Mouse (Mus musculus): Measurements from ENCODE around the gene Gm49486. TPM values are rescaled to one million over a fixed set of nuclear protein-coding genes. Genes with fewer than 3 reads are reported as not detected.

Gene Gm49486
- polyA plus RNA-seq, 1 experiment from 2014 or later, result 0.30 TPM

DNA sequence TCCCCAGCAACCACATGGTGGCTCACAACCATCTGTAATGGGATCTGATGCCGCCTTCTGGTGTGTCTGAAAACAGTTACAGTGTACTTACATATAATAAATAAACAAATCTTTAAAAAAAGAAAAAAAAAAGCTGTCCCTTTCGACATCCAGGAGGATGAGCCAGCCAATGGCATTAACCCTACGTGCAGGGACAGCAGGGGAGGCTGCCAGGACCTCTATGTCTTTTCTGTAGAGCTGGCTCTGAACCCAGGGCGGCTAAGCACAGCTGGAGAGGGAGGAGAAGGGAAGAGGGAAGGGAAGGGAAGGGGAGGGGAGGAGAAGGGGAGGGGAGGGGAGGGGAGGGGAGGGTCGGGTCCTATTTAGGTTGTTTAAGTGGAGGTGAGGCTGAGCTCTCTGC lies 75.6 kb downstream of the Gm49486 start:
- H3K4me1 ChIP-seq (replicated peaks; ENCODE audit: control insufficient read depth, insufficient read depth, low read length), result no peaks in the 10 kb centered on the region
- TF ChIP-seq CTCF (IDR thresholded peaks at IDR 0.05; ENCODE audit: low read depth), result no peak
- 69% methylated on average over 4 of the region's 5 CpGs for WGBS
- no peak for ATAC-seq
- H3K9ac ChIP-seq (ENCODE audit: low read depth, low read length), result no peak overlapping the region
- H3K27ac ChIP-seq (ENCODE audit: low read depth, low read length), result no peak overlapping the region
- H3K4me2 ChIP-seq (replicated peaks; ENCODE audit: low read depth), result no peak overlapping the region
- H3K9me3 ChIP-seq (ENCODE audit: control insufficient read depth), result no peaks in the 10 kb centered on the region
- H3K36me3 ChIP-seq (ENCODE audit: control insufficient read depth, insufficient read depth), result peaks cover 54% of the 10 kb centered on the region
- no peaks in the 10 kb centered on the region for H3K27me3 ChIP-seq (replicated peaks; ENCODE audit: control insufficient read depth, insufficient read depth, low read length)
- H3K4me3 ChIP-seq (ENCODE audit: low read depth, low read length), result no peak overlapping the region

DNA sequence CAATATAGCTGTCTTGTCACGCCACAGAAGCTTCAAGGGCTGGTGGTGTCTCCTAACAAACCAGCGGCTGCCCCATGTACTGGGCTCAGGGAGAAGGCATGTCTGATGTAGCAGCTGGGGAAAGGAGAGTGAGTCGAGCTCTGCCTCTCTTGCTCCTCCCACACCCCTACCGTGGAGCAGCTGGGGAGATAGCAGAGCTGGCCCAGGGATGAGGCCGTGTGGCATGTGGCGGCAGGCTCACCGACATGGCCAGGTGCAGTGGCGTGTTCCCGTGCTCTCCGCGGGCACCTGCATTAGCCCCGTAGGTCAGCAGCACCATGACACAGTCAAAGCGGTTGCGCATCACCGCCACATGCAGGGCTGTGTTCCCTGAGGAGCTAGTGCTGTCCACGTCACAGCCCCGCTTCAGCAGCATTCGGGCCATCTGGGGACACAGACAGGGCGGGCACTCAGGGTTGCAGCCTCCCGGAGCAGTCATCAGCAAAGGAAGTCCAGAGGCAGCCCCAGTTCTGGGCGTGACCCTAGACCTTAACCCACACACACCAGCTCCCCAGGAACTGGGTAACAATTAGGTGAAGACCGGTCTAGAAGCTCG lies 76.9 kb downstream of the Gm49486 start:
- TF ChIP-seq CTCF (IDR thresholded peaks at IDR 0.05; ENCODE audit: low read depth), result no peak
- no peak overlapping the region for H3K9ac ChIP-seq (ENCODE audit: low read depth, low read length)
- no peak overlapping the region for H3K4me3 ChIP-seq (ENCODE audit: low read depth, low read length)
- no peaks in the 10 kb centered on the region for H3K27me3 ChIP-seq (replicated peaks; ENCODE audit: control insufficient read depth, insufficient read depth, low read length)
- no peak overlapping the region for H3K4me2 ChIP-seq (replicated peaks; ENCODE audit: low read depth)
- H3K27ac ChIP-seq (ENCODE audit: low read depth, low read length), result no peak overlapping the region
- peaks cover 55% of the 10 kb centered on the region; the same call in 1 of the 2 replicates for H3K36me3 ChIP-seq (ENCODE audit: control insufficient read depth, insufficient read depth)
- H3K9me3 ChIP-seq (ENCODE audit: control insufficient read depth), result no peaks in the 10 kb centered on the region
- no peaks in the 10 kb centered on the region for H3K4me1 ChIP-seq (replicated peaks; ENCODE audit: control insufficient read depth, insufficient read depth, low read length)
- 0 out of 2 replicates have a peak, but pooled peaks have one; percentile 19 for ATAC-seq
- WGBS, result 77% methylated on average over 23 of the region's 23 CpGs

Other genes starting within 250 kb of the Gm49486 start
- 298 and 319 TPM in 2 replicates for gene H1f0, start 200.9 kb upstream of the Gm49486 start, polyA plus RNA-seq (2015; fragmentation: Nextera tagmentation; extraction: Ambion mirVana)
- 2.2 and 2.6 TPM in 2 replicates for gene Galr3, start 187.5 kb upstream of the Gm49486 start, polyA plus RNA-seq (2015; fragmentation: Nextera tagmentation; extraction: Ambion mirVana)
- gene Ankrd54, start 166.5 kb upstream of the Gm49486 start, polyA plus RNA-seq (2015; fragmentation: Nextera tagmentation; extraction: Ambion mirVana), result 44.1 and 48.8 TPM in 2 replicates
- gene Eif3l, start 154.2 kb upstream of the Gm49486 start, polyA plus RNA-seq (2015; fragmentation: Nextera tagmentation; extraction: Ambion mirVana), result 97.0 and 100 TPM in 2 replicates
- gene Micall1, start 120.5 kb upstream of the Gm49486 start, polyA plus RNA-seq (2015; fragmentation: Nextera tagmentation; extraction: Ambion mirVana), result 3.7 and 5.0 TPM in 2 replicates
- 256 and 266 TPM in 2 replicates for gene Polr2f, start 88.4 kb upstream of the Gm49486 start, polyA plus RNA-seq (2015; fragmentation: Nextera tagmentation; extraction: Ambion mirVana)
- 4.2 and 5.2 TPM in 2 replicates for gene 1700088E04Rik, start 88.1 kb upstream of the Gm49486 start, polyA plus RNA-seq (2015; fragmentation: Nextera tagmentation; extraction: Ambion mirVana)
- 2.8 and 3.5 TPM in 2 replicates for gene Sox10, start 64.2 kb upstream of the Gm49486 start, polyA plus RNA-seq (2015; fragmentation: Nextera tagmentation; extraction: Ambion mirVana)
- gene Pick1, start 218 bp upstream of the Gm49486 start, polyA plus RNA-seq (2015; fragmentation: Nextera tagmentation; extraction: Ambion mirVana), result 21.9 and 24.6 TPM in 2 replicates
- gene Slc16a8, start 25.4 kb downstream of the Gm49486 start, polyA plus RNA-seq (2015; fragmentation: Nextera tagmentation; extraction: Ambion mirVana), result 0.12 TPM in 1 of 2 replicates, not detected in the other
- 19.3 and 21.3 TPM in 2 replicates for gene Baiap2l2, start 56.1 kb downstream of the Gm49486 start, polyA plus RNA-seq (2015; fragmentation: Nextera tagmentation; extraction: Ambion mirVana)
- 17.4 and 22.1 TPM in 2 replicates for gene Pla2g6, start 99.0 kb downstream of the Gm49486 start, polyA plus RNA-seq (2015; fragmentation: Nextera tagmentation; extraction: Ambion mirVana)
- gene Maff, start 117.2 kb downstream of the Gm49486 start, polyA plus RNA-seq (2015; fragmentation: Nextera tagmentation; extraction: Ambion mirVana), result 6.6 and 8.8 TPM in 2 replicates
- 32.7 and 34.1 TPM in 2 replicates for gene Tmem184b, start 174.2 kb downstream of the Gm49486 start, polyA plus RNA-seq (2015; fragmentation: Nextera tagmentation; extraction: Ambion mirVana)
- 18.2 and 25.7 TPM in 2 replicates for gene Csnk1e, start 226.2 kb downstream of the Gm49486 start, polyA plus RNA-seq (2015; fragmentation: Nextera tagmentation; extraction: Ambion mirVana)